Mouse (Mus musculus): ENCODE results near the gene Btbd9. TPM values are rescaled to one million over a fixed set of nuclear protein-coding genes. Genes with fewer than 3 reads are reported as not detected.

The Btbd9 gene
- total RNA-seq, 1 experiment, result 28.2 TPM

DNA sequence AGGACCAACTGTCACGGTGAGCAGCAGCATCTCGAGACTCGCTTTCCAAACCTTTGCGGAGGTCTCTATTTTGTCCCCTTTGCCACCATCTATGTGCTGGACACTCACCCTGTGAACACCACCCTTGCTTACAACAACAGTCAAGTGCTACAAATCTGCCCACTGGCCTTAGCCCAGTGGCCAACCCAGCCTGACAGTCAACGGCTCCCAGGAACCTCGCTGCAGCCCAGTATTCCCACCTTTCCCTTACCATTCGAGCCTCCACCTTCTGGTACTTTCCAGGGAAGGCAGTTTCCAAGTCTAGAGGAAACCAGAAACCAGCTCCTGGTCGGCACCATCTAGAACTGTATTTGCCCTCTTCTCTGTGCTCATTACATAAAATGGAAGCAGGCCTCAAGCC lies 84.7 kb downstream of the Btbd9 start:
- Histone ChIP-seq H3K9me3 (ENCODE audit: control insufficient read depth, insufficient read depth, low read depth, low read length) (no peaks in the 10 kb centered on the region), H3K4me1 (ENCODE audit: control insufficient read depth in 2 of 2, insufficient read depth in 2 of 2, low read length in 2 of 2, poor library complexity in 1 of 2) (peaks cover 2 to 3% of the 10 kb centered on the region in 2 experiments; a peak in 2 of 4 replicates), H3K27ac (ENCODE audit: insufficient read depth, low read depth, low read length, poor library complexity, severe bottlenecking) (no peak overlapping the region), H3K36me3 (ENCODE audit: control insufficient read depth, insufficient read depth, low read length, poor library complexity, severe bottlenecking) (no peaks in the 10 kb centered on the region), H3K9ac (ENCODE audit: insufficient read depth, low read depth, low read length, poor library complexity, severe bottlenecking) (no peak overlapping the region), H3K4me3 (ENCODE audit: insufficient read depth in 1 of 2, low read depth in 1 of 2, low read length in 2 of 2, poor library complexity in 1 of 2, severe bottlenecking in 1 of 2) (no peak overlapping the region)
- TF ChIP-seq MAFK (IDR thresholded peaks at IDR 0.05; ENCODE audit: insufficient read depth, low read depth, low read length) (no peak), HCFC1 (IDR thresholded peaks at IDR 0.05; ENCODE audit: borderline replicate concordance, insufficient read depth, low read length) (no peak), CHD2 (IDR thresholded peaks at IDR 0.05; ENCODE audit: low read depth, low read length) (no peak), ZC3H11A (IDR thresholded peaks at IDR 0.05; ENCODE audit: borderline replicate concordance, low read depth, low read length) (no peak), ZNF384 (IDR thresholded peaks at IDR 0.05; ENCODE audit: low read depth, low read length) (no peak)
- DNase-seq (ENCODE audit: low read depth, low spot score), result no peak
- in situ Hi-C loops (cut with MboI; ENCODE audit: low sequenced_read_pairs in 2 of 2, unreplicated experiment in 2 of 2), result no loop called here

DNA sequence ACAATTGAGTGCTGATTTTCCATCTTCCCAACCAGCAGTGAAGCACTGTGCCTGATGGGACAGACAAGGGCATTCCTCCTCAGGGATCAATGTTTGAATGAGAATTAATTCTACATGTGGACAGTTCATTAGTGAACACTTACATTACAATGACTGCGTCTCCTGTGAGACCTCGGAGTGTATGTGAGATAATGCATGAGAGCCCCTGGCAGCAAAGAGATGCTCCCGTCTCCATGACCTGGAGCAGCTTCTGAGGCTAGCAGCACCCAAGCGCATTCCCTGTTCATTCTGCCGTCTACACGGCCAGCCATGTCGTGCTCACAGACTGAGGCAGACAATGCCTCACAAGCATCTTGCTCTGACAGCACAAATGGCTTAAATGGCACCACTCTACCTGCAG lies 85.7 kb downstream of the Btbd9 start:
- no peak overlapping the region for H3K4me3 ChIP-seq (ENCODE audit: insufficient read depth in 1 of 2, low read depth in 1 of 2, low read length in 2 of 2, poor library complexity in 1 of 2, severe bottlenecking in 1 of 2)
- H3K9me3 ChIP-seq (ENCODE audit: control insufficient read depth, insufficient read depth, low read depth, low read length), result no peaks in the 10 kb centered on the region
- no peak overlapping the region for H3K9ac ChIP-seq (ENCODE audit: insufficient read depth, low read depth, low read length, poor library complexity, severe bottlenecking)
- DNase-seq (ENCODE audit: low read depth, low spot score), result no peak
- TF ChIP-seq MAFK (IDR thresholded peaks at IDR 0.05; ENCODE audit: insufficient read depth, low read depth, low read length), result no peak
- no peak for TF ChIP-seq CHD2 (IDR thresholded peaks at IDR 0.05; ENCODE audit: low read depth, low read length)
- no peak for TF ChIP-seq HCFC1 (IDR thresholded peaks at IDR 0.05; ENCODE audit: borderline replicate concordance, insufficient read depth, low read length)
- TF ChIP-seq ZC3H11A (IDR thresholded peaks at IDR 0.05; ENCODE audit: borderline replicate concordance, low read depth, low read length), result no peak
- no peak for TF ChIP-seq ZNF384 (IDR thresholded peaks at IDR 0.05; ENCODE audit: low read depth, low read length)
- peaks cover 2% of the 10 kb centered on the region; the same call in 1 of the 2 replicates for H3K36me3 ChIP-seq (ENCODE audit: control insufficient read depth, insufficient read depth, low read length, poor library complexity, severe bottlenecking)
- H3K27ac ChIP-seq (ENCODE audit: insufficient read depth, low read depth, low read length, poor library complexity, severe bottlenecking), result no peak overlapping the region
- H3K4me1 ChIP-seq (ENCODE audit: control insufficient read depth in 2 of 2, insufficient read depth in 2 of 2, low read length in 2 of 2, poor library complexity in 1 of 2), result peaks cover 2 to 3% of the 10 kb centered on the region in 2 experiments; a peak in 2 of 4 replicates
- in situ Hi-C loops (cut with MboI; ENCODE audit: low sequenced_read_pairs in 2 of 2, unreplicated experiment in 2 of 2), result no loop called here

DNA sequence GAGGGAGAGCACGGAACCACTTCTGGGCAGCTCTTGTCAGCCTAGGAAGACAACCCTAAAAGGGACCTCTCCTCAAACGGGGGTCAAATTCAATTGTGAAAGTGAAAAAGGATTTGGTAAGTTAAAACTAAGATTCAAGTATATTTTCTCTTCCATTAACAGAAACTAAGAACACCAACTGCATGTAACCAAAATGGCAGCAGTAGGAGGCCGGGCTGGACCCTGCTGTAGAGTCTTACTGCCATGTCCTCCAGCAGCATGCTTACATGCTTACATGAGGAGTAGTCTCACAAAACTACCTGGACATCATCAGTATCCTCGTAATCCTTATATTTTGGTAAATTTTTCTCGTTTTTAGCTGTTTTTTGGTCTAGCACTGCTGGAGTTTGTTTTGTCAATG lies 86.2 kb downstream of the Btbd9 start:
- in situ Hi-C loops (cut with MboI; ENCODE audit: low sequenced_read_pairs in 2 of 2, unreplicated experiment in 2 of 2), result no loop called here
- TF ChIP-seq ZC3H11A (IDR thresholded peaks at IDR 0.05; ENCODE audit: borderline replicate concordance, low read depth, low read length) (no peak), MAFK (IDR thresholded peaks at IDR 0.05; ENCODE audit: insufficient read depth, low read depth, low read length) (no peak), HCFC1 (IDR thresholded peaks at IDR 0.05; ENCODE audit: borderline replicate concordance, insufficient read depth, low read length) (no peak), CHD2 (IDR thresholded peaks at IDR 0.05; ENCODE audit: low read depth, low read length) (no peak), ZNF384 (IDR thresholded peaks at IDR 0.05; ENCODE audit: low read depth, low read length) (no peak)
- Histone ChIP-seq H3K4me1 (ENCODE audit: control insufficient read depth in 2 of 2, insufficient read depth in 2 of 2, low read length in 2 of 2, poor library complexity in 1 of 2) (peaks cover 2 to 3% of the 10 kb centered on the region in 2 experiments; a peak in 2 of 4 replicates), H3K27ac (ENCODE audit: insufficient read depth, low read depth, low read length, poor library complexity, severe bottlenecking) (no peak overlapping the region), H3K9ac (ENCODE audit: insufficient read depth, low read depth, low read length, poor library complexity, severe bottlenecking) (no peak overlapping the region), H3K9me3 (ENCODE audit: control insufficient read depth, insufficient read depth, low read depth, low read length) (no peaks in the 10 kb centered on the region), H3K4me3 (ENCODE audit: insufficient read depth in 1 of 2, low read depth in 1 of 2, low read length in 2 of 2, poor library complexity in 1 of 2, severe bottlenecking in 1 of 2) (no peak overlapping the region), H3K36me3 (ENCODE audit: control insufficient read depth, insufficient read depth, low read length, poor library complexity, severe bottlenecking) (peaks cover 2% of the 10 kb centered on the region; the same call in 1 of the 2 replicates)
- no peak for DNase-seq (ENCODE audit: low read depth, low spot score)

DNA sequence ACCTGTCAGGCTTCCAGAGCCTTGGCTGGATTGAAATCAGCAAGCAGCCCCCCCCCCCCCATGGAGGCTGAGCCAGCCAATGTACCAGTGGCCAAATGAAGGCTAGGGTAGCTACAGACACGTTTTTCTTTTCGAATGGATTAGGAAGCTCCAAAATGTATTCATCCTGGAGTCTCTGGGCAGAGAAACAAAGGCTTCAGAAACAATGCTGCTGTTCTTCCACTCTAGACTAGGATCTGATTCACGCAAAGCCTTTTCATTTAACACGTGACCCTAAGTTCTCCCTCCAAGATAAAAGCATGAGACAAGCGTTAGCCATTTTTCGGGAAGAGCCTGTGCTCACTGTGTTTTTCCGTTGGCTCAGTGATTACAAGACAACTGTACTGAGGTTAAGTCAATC lies 86.7 kb downstream of the Btbd9 start:
- TF ChIP-seq CHD2 (IDR thresholded peaks at IDR 0.05; ENCODE audit: low read depth, low read length) (no peak), ZC3H11A (IDR thresholded peaks at IDR 0.05; ENCODE audit: borderline replicate concordance, low read depth, low read length) (no peak), ZNF384 (IDR thresholded peaks at IDR 0.05; ENCODE audit: low read depth, low read length) (no peak), HCFC1 (IDR thresholded peaks at IDR 0.05; ENCODE audit: borderline replicate concordance, insufficient read depth, low read length) (no peak), MAFK (IDR thresholded peaks at IDR 0.05; ENCODE audit: insufficient read depth, low read depth, low read length) (no peak)
- no peaks in the 10 kb centered on the region for H3K9me3 ChIP-seq (ENCODE audit: control insufficient read depth, insufficient read depth, low read depth, low read length)
- no peak overlapping the region for H3K9ac ChIP-seq (ENCODE audit: insufficient read depth, low read depth, low read length, poor library complexity, severe bottlenecking)
- in situ Hi-C loops (cut with MboI; ENCODE audit: low sequenced_read_pairs in 2 of 2, unreplicated experiment in 2 of 2), result no loop called here
- peaks cover 2 to 3% of the 10 kb centered on the region in 2 experiments; a peak in 2 of 4 replicates for H3K4me1 ChIP-seq (ENCODE audit: control insufficient read depth in 2 of 2, insufficient read depth in 2 of 2, low read length in 2 of 2, poor library complexity in 1 of 2)
- H3K36me3 ChIP-seq (ENCODE audit: control insufficient read depth, insufficient read depth, low read length, poor library complexity, severe bottlenecking), result peaks cover 2% of the 10 kb centered on the region; the same call in 1 of the 2 replicates
- no peak overlapping the region for H3K27ac ChIP-seq (ENCODE audit: insufficient read depth, low read depth, low read length, poor library complexity, severe bottlenecking)
- H3K4me3 ChIP-seq (ENCODE audit: insufficient read depth in 1 of 2, low read depth in 1 of 2, low read length in 2 of 2, poor library complexity in 1 of 2, severe bottlenecking in 1 of 2), result no peak overlapping the region
- DNase-seq (ENCODE audit: low read depth, low spot score), result no peak
